Mouse (Mus musculus) kidney, adult 11 months (tissue): ENCODE measurements around the gene Eif2ak2.

Experiments used
- DNase-seq: peaks from one replicate; pipeline ENCODE4 v3.0.0; 2022

Gene Eif2ak2

DNA sequence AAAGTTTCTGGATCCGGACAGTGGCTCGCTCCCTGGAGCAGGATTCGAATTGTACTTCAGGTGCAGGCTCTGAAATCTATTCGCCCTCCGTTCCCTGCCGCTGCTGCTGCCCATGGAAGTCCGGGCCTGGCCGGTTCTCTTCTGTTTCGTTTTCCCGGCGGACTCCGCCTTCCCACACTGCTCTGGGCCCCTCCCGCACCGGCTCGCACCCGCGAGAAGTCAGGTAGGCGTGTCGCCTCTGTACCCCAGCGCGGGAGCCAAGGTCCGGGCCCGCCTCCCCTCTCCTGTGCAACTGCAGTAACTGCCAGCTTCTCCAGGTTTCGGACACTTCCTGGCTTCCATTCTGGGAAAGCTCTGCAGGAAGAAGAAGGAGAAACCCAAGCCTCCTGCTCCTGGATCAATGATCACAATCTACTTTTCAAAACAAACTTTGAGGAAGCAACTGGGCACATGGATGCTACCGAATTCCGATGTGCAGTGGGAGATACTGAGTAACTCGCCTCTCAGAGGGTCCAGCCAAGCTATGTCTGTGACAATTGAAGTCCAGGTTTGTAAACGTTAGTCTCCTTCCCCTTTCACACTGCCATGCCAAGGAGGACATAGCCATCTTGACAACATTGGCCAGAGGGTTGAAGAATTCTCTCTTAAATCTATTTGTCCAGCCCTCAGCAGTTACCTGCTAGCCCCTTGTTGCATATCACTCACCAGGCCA lies at the start of gene Eif2ak2:
Gene Eif2ak2 (minus strand): TSS at position 173 of the 712 bp plus-strand sequence.
- DNase-seq, result peak; percentile 89

DNA sequence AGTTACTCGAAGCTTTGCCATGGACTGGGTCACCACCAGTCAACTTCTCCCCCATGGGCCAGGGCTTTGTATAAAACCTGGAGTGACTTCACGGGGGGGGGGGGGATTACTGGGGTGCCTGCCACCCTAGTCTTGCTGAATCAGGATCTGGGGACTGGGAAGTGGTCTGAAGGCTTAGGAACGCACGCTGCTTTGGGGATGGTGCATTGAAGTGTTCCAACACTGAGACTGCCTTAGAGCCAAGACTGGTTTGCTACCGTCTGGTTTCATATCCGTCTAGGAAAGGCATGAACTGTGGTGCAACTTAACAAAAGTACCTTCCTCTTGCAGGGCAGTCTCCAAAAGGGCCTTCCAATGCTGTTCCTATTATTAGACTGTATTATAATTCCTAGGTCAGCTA lies 35.3 kb upstream of the Eif2ak2 start:
- no peak for DNase-seq

DNA sequence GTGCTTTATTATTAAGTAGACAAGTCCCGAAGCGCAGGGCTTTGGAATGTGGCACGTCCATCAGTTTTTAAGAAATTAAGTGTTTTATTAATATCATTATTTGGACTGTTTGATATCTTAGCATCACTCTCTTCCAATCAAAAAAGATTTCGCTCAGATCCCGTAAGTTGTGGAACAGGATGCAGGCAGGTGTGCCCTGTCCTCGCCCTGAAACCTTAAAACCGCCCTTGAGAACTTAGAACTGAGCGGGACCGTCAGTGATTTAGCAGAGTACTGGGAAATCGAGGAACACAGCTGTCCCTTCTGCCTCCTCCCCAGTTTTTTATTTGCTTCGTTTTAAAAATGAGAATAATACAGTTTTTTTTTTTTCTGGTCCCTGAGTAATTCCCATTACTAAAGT lies 34.5 kb upstream of the Eif2ak2 start:
- DNase-seq, result no peak

DNA sequence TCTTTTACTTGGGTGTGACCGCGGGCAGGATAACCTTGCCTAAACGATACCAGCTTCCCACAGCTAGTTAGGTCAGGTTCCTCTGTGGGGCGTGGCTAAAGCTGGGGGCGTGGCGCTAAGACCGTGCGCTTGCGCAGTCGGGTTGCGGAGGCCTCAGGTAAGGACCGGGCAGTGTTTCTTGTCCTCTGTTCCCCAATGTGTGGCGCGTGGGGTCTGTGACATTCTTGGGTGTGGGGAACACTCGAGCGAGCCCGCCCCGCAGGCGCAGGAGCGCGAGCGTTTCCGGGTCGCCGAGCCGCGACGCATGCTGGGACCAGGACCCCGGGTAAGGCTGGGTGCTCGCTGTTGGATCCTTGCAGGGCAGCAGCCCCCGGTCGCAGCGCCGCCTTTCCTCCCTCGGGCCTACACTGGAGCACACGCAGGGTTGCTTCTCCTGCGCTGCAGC lies 34.0 kb upstream of the Eif2ak2 start, which contains the start of gene Cebpzos:
Gene Cebpzos (plus strand): TSS at position 132 of the 445 bp plus-strand sequence.
- peak; percentile 94 for DNase-seq

DNA sequence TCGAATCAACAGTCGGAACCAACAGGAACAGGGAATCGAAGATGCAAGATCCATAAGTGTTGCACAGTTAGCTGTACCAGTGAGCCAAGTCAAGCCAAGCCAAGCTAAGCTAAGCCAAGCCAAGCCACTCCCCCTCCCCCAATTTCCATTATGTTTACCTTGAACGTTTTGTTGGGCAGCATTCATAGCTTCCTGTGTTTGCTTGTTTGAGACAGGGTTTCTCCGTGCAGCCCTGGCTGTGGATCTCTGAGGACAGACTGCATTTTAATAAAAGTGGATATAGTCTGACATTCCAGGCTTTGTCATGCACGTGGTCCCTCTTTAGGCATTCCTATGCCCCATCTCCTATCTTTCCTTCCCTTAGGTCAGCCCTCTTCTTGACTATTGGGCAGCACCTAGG lies 33.4 kb upstream of the Eif2ak2 start:
- DNase-seq, result no peak

DNA sequence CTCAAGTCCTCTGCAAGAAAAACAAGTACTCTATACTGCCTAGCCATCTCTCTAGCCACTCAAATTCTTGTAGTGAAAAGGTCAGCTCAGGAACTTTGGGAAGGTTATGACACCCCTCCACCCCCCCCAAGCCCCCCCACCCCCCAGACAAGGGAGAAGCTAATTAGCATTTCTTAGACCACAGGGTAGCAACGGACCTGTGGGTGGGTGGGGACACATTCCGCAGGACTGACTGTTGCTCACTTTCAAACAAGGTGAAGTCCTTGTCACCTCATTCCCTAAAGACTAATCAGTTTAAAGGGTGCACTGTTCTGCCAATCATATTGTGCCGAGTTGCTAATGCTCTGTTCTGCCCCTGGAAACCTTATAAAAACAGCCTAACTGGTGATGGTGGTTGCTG lies 31.5 kb upstream of the Eif2ak2 start:
- DNase-seq, result no peak

DNA sequence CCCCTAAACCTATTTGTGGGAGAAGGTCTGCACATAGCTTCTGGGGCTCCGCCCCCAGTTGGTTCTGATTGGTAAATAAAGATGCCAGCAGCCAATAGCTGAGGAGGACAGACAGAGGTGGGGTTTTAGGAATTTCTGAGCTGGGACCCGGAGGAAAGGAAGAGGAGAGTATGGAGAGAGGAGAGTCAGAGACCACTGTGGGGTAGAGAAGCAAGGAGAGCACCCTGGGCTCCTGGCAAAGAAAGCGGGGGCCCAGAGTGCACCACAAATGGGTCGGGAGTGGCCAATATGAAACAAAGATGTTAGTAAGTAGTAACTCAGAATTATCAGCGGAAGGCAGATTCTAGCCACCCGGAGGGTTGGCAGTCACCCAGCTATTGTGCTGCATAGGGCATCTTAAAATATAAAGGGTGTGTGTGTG lies 30.5 kb upstream of the Eif2ak2 start:
- DNase-seq, result no peak

DNA sequence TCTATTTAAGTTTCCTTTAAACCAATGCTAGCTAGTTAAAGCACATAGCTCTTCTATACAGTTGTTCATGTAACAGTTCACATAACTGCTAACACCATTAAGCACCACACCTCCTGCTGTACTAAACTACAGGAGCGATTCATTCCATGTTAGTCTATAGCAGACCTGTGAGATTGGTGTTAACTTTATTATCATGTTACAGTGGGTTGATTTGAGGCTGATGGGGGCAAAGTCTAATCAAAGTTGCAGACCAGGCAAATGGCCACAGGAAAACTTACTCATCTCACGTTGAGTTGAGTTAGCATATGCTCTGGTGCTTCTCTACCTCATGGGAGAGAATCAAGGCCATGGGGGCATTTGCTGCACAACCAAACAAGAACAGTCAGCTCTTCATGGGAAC lies 27.0 kb upstream of the Eif2ak2 start:
- DNase-seq, result no peak

DNA sequence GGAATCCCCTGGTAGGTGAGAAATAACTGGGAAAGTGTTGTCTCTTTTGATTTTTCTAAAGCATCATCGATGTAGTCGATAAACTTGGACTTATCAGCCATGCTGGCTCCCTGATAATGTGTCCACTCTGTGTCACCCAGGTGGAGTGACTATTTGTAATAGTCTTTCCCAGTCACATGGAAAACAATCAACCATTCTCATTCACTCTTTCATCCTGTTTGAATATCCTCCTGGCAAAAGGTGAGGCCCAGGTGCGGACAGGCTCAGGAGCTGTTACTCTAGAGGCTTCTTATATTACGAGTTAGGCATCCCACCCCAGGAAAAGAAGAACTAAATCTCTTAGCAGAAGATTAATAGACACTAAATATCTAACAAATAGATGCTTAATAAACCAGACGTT lies 24.5 kb upstream of the Eif2ak2 start, which contains the start of gene Sult6b1:
Gene Sult6b1 (minus strand): TSS at position 101 of the 400 bp plus-strand sequence.
- no peak for DNase-seq

DNA sequence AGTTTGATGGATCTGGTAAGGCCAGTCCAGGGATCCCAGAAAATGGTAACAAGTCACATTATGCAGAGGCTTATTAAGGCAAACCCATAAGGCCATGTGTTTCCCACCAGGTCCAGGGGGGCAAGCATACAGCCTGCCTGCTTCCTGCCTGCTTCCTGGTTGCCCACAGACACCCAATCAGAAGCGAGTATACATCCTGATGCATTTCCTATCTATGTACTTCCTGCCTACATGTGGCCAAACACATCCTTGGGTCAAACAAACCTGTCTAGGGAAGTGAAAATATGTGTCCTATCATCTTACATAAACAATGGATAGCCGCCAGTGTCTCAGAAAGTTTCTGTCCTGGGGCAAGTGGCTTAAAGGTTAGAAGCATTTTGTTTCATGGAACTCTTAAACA lies 20.8 kb upstream of the Eif2ak2 start:
- no peak for DNase-seq

DNA sequence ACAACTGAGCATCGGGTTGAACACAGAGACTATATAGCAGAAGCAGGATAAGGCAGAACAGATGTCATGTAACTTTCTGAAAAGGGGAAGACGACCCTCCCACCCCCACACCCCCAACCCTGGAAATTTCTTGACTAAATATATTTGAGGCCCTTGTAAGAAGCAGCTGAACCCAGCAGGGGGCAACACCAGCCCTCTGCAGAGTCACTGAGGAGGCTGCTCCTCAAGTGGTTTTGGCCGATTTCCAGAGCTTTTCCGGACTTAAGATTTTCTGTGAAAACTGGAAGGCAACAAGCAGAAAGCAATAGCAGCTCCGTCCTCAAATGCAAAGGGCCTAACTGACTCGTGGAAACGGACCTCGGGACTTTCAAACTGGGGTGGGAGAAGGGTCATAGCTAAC lies 13.0 kb upstream of the Eif2ak2 start:
- DNase-seq, result peak; percentile 34

DNA sequence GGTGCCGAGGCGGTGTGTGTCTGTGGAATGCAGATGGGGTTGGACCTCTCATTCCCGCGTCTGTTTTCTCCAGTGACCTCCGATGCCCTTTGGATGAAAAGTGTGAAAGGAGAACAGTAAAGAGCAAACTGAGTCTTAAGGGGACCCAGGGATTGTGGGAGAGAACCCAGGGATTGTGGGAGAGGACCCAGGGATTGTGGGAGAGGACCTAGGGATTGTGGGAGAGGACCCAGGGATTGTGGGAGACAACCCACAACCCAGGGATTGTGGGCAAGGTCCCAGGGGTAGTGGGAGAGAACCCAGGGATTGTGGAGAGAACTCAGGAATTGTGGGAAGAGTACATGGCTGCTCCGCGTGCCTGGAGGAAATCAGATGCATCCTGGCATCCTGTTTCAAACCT lies 12.6 kb upstream of the Eif2ak2 start:
- DNase-seq, result no peak

DNA sequence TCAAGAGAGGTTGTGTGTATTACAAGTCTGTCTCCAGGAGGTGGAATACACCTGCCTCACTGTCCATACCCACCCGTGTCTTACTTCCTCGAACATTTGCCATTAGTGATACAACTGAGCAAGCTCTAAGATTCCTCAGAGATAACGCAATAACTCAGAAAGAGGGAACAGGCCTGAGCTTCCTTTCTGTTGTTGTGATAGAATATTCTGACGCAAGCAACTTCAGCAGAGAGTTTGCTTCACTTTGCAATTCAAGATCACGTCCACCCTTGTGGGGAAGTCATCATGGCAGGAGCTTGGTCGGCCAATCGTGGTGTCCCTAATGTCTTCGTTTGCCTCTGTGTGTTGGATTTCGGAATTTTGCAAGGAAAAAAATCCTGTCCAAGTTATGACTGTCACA lies 8.6 kb upstream of the Eif2ak2 start:
- DNase-seq, result no peak

DNA sequence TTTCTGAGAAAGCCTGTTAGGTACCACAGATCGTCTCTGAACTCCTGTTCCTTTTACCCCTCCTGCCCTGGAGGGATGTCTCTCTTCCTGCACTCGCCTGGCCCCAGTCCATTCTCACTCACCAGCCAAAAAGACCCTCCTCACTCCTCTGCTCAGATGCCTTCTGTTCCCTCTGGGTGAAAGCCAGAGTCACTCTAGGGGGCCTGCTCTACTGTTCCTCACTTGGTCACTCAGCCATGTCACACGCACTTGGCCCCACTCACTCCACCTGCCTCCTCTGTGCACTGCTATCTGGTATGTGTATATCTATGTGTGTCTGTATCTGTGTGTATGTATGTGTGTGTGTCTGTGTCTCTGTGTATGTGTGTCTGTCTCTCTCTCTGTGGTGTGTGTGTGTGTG lies 6.8 kb upstream of the Eif2ak2 start:
- no peak for DNase-seq

DNA sequence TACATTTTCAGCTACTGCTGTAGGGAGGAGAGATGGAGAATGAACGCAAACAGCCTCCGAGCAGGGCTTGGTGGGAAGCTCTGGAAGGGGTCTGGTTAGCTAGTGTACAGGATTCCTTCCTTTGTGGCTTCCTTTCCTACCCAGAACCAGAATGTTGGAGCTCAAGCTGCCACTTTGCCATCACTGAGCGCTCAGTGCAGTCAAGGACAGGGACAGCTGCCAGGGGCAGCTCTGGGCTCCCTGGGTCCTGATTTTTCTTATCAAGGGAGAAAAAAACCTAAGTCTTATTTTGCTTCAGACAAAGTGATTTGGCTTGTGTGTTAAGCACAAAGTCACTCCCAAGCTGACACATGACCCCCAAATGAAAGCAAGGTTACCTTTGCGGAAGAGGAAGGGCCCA lies 6.2 kb upstream of the Eif2ak2 start:
- DNase-seq, result no peak

DNA sequence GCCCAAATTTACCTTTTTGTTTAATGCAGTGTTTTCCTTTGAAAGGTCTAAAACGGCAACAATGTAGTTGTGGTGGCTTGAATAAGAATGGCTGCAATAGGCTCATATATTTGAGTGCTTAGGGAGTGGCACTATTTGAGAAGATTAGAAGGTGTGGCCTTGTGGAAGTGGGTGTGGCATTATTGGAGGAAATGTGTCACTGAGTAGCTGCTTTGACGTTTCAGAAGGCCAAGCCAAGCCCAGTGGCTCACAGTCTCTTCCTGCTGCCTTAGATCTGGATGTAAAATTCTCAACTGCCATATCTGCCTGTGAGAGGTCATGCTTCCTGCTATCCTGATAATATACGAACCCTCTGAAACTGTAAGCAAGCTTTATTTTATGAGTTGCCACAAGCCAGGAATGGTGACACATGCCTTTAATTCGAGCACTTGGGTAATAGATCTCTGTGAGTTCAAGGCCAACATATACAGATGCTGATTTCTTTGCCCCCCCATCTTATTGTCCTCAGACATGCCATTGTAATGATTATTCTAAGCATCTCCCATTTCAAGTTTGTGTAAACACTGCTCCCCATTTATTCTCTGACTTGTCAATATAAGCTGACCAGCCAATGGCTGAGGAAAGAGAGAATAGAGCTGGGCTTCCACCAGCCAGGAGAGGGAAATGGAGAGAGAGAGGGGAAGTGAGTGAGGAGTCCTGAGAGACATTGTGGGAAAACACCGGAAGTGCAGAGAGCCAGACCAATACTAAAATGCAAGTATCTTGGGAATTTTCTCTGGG lies 3.1 kb upstream of the Eif2ak2 start:
- DNase-seq, result no peak

DNA sequence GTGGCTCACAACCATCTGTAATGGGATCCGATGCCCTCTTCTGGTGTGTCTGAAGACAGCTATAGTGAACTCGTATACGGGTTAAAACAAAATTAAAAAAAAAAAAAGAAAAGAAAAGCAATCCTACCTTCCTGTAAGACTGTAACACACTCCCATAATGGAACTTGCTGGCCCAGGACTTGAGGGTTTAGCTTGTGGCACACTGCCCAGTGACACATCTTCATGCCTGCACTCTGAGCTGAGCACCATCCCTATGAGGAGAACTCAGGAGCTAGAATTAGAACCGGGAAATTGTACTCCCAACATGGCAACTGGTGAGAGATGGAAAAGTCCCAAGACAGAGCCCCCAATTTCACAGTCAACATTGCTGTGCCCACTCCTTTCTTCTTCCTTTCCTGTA lies 918 bp upstream of the Eif2ak2 start:
- no peak for DNase-seq

DNA sequence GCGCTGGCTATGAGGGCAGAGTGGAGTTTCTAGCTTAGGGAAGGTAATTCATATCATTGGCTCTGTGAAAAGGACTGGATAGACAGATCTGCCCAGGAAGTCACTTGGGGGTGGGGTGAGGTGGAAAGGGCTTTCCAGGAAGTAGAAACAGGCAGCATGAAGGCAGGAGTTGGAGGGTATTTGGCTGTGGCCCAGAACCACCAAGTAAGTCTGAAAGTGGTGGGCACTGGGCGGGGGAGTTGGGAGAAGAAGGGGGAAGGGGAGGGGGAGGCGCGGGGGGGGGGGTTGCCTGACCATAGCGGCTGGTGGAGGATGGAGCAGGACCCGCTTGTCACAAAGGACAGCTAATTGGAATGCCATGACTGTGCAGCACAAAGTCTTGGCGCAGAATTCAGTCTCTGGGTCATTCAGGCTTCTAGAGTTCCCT lies 482 bp downstream of the Eif2ak2 start:
- peak; percentile 16 for DNase-seq

DNA sequence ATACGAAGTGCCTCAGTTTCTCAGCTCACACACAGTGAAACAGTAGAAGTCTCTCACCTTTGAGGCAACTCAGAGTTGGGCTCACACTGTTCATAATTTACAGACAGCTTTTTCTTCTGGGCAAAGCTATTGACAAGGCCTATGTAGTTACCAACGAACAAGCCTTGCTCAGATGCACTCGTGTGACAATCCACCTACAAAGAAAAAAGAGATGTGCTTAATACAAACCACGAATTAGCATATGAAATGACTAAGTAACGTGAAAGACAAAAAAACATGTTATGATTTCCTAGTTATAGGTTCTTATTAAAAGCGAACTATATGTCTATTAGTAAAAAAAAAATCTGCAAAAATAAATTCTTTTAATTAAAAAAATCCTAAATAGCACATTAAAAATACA lies 8.5 kb downstream of the Eif2ak2 start:
- no peak for DNase-seq

DNA sequence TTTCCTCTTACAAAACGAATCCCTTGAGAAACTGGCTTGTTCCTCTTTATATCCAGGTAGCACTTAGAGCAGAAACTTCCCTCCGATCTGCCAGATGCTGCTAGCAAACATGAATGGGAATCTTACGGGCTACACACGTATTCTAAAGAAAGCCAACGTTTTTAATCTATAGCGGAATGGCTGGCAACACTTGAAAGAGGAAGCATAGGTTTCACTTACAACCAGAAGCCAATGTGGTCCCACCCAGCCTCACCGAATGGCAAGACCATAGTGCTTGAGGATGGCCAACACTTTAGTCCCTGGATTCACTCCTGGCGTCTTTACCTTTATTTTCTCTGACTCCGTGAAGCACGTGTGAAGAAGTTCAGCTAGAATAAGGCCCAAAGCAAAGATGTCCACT lies 26.1 kb downstream of the Eif2ak2 start:
- no peak for DNase-seq

DNA sequence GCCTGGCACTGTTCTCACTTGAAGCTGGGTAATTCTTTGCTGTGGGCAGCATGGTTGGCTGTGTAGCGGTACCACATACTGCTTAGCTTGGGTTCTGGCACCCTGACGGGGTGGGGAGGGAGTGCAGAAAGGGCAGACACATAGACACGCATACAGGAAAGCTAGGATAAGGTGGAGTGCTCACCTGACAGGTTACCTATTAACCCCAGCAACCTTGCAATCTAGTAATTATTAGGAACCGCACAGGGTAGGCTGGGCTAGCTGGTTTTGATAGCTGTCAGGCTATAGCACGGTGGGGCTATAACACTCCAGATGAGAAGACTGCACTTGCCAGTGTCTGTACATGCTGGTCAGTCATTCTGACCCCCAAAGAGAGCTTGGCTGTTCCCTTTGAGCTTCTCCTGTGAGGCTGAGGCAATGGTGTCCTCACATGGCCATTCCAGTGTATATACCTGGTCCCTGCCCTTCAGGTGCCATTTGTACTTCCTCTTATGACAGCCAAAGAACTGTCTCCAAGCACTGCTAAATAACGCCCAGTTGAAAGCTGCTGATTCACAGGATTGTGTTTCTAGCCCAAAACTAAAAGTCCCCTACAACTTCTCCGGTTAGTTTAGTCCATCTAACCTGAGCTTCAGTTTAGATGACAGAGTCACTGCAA lies 40.0 kb downstream of the Eif2ak2 start:
- no peak for DNase-seq

DNA sequence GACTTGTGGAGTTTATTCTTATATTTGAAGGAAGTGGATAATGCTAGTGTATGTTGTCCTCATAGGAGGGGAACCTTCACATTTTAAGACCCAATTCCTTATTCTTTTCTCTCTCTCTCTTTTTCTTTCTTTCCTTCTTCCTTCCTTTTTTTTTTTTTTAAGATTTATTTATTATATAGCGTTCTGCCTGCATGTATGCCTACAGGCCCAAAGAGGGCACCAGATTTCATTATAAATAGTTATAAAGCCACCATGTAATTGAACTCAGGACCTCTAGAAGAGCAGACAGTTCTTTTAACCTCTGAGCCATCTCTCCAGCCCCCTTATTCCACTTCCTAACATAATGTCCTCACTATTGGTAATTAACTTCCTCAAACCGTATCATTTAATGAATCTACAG lies 46.3 kb downstream of the Eif2ak2 start:
- no peak for DNase-seq
